ENCODE assay signal across 7 mouse cellular contexts in genomic region chr4:53825821-53826605, GRCm38 (mm10). TPM values are rescaled to one million over a fixed set of nuclear protein-coding genes. Genes with fewer than 3 reads are reported as not detected.
DNase-seq lines count a peak whose midpoint lies in the region; ATAC-seq lines count a peak whose summit lies in the region.

Gene Tmem38b, plus strand, starts transcription at chr4:53826045.

- H3K27ac ChIP-seq in limb, embryonic 13.5 days, result no peak within 1 kb of the TSS
- peak within 1 kb of the TSS; percentile 86 for H3K27ac ChIP-seq in midbrain, embryonic 15.5 days

- peak within 1 kb of the TSS; percentile 86 for H3K4me3 ChIP-seq in limb, embryonic 13.5 days
- peak within 1 kb of the TSS; percentile 89 for H3K4me3 ChIP-seq in midbrain, embryonic 15.5 days

- H3K9ac ChIP-seq in limb, embryonic 13.5 days, result peak within 1 kb of the TSS; percentile 76
- peak within 1 kb of the TSS; percentile 82 for H3K9ac ChIP-seq in midbrain, embryonic 15.5 days

- peaks cover 10% of the 10 kb centered on the region; the same call in 1 of the 2 replicates for H3K4me1 ChIP-seq in limb, embryonic 13.5 days
- peaks cover 14% of the 10 kb centered on the region for H3K4me1 ChIP-seq in midbrain, embryonic 15.5 days

- peak within 1 kb of the TSS; percentile 73 for H3K4me2 ChIP-seq in limb, embryonic 13.5 days (replicated peaks)
- peak within 1 kb of the TSS; percentile 74 for H3K4me2 ChIP-seq in midbrain, embryonic 15.5 days

- ATAC-seq in granulocyte monocyte progenitor cell, adult 5-6 weeks (replicated peaks; ENCODE audit: poor library complexity, severe bottlenecking), result peak; percentile 64
- peak; percentile 87 for ATAC-seq in limb, embryonic 13.5 days (ENCODE audit: low FRiP score, low read depth)
- ATAC-seq in midbrain, embryonic 15.5 days (replicated peaks), result peak; percentile 94

- DNase-seq in adrenal gland, postnatal 14 days, result peak; percentile 92
- DNase-seq in embryo, embryonic 9.5 days (ENCODE audit: extremely low spot score), result peak; percentile 88
- DNase-seq in kidney, adult 11 months, result peak; percentile 68
- DNase-seq in spleen, adult 18-20 months, result peak; percentile 63 to 70

- no peaks in the 10 kb centered on the region for H3K27me3 ChIP-seq in limb, embryonic 13.5 days
- no peaks in the 10 kb centered on the region for H3K27me3 ChIP-seq in midbrain, embryonic 15.5 days (replicated peaks)

- WGBS in limb, embryonic 13.5 days, result 1% methylated on average over 55 of the region's 55 CpGs
- under 1% methylated on average over 54 of the region's 55 CpGs for WGBS in midbrain, embryonic 15.5 days

- no peaks in the 10 kb centered on the region for H3K9me3 ChIP-seq in limb, embryonic 13.5 days
- no peaks in the 10 kb centered on the region for H3K9me3 ChIP-seq in midbrain, embryonic 15.5 days

- H3K36me3 ChIP-seq in limb, embryonic 13.5 days, result no peaks in the 10 kb centered on the region
- no peaks in the 10 kb centered on the region for H3K36me3 ChIP-seq in midbrain, embryonic 15.5 days (replicated peaks)

RNA-seq across cellular contexts. Expression of gene Tmem38b, which starts in this region (rescaled TPM):
- 32.6 and 33.9 TPM in 2 replicates for total RNA-seq in adrenal gland, postnatal 14 days (2021)
- 20.9 and 32.1 TPM in 2 replicates for total RNA-seq in granulocyte monocyte progenitor cell, adult 5-6 weeks (2014; fragmentation: Nextera tagmentation)
- 16.9 and 19.7 TPM in 2 replicates for total RNA-seq in granulocyte monocyte progenitor cell, adult 5-6 weeks (2017)
- 10.5 and 10.6 TPM in 2 replicates for polyA plus RNA-seq in limb, embryonic 13.5 days (2015; fragmentation: Nextera tagmentation; extraction: Ambion mirVana)
- 7.4 and 7.7 TPM in 2 replicates for polyA plus RNA-seq in midbrain, embryonic 15.5 days (2015; fragmentation: Nextera tagmentation; extraction: Ambion mirVana)
